Mouse (Mus musculus): ENCODE results near the gene Fam131b. TPM values are rescaled to one million over a fixed set of nuclear protein-coding genes. Genes with fewer than 3 reads are reported as not detected.

Fam131b gene
- polyA plus RNA-seq, 1 experiment from 2014 or later: 3.6 TPM

Other genes starting within 250 kb of the Fam131b start
- not detected in 2 replicates for gene Tas2r139, start 183.7 kb downstream of the Fam131b start, polyA plus RNA-seq (2016; fragmentation: Nextera tagmentation; extraction: Ambion mirVana)
- gene Tas2r144, start 109.3 kb downstream of the Fam131b start, polyA plus RNA-seq (2016; fragmentation: Nextera tagmentation; extraction: Ambion mirVana): not detected in 2 replicates
- 11.8 and 12.8 TPM in 2 replicates for gene Gstk1, start 78.7 kb downstream of the Fam131b start, polyA plus RNA-seq (2016; fragmentation: Nextera tagmentation; extraction: Ambion mirVana)
- 0.17 TPM in 1 of 2 replicates, not detected in the other for gene Tmem139, start 62.7 kb downstream of the Fam131b start, polyA plus RNA-seq (2016; fragmentation: Nextera tagmentation; extraction: Ambion mirVana)
- 74.0 and 79.8 TPM in 2 replicates for gene Casp2, start 59.7 kb downstream of the Fam131b start, polyA plus RNA-seq (2016; fragmentation: Nextera tagmentation; extraction: Ambion mirVana)
- 1.7 and 2.2 TPM in 2 replicates for gene Clcn1, start 38.0 kb downstream of the Fam131b start, polyA plus RNA-seq (2016; fragmentation: Nextera tagmentation; extraction: Ambion mirVana)
- 66.6 and 71.1 TPM in 2 replicates for gene Zyx, start 25.0 kb upstream of the Fam131b start, polyA plus RNA-seq (2016; fragmentation: Nextera tagmentation; extraction: Ambion mirVana)
- 0.69 and 1.4 TPM in 2 replicates for gene Epha1, start 48.6 kb upstream of the Fam131b start, polyA plus RNA-seq (2016; fragmentation: Nextera tagmentation; extraction: Ambion mirVana)
- gene Tas2r143, start 75.6 kb upstream of the Fam131b start, polyA plus RNA-seq (2016; fragmentation: Nextera tagmentation; extraction: Ambion mirVana): not detected in 2 replicates
- not detected in 2 replicates for gene Tas2r135, start 80.8 kb upstream of the Fam131b start, polyA plus RNA-seq (2016; fragmentation: Nextera tagmentation; extraction: Ambion mirVana)
- not detected in 2 replicates for gene Tas2r126, start 109.9 kb upstream of the Fam131b start, polyA plus RNA-seq (2016; fragmentation: Nextera tagmentation; extraction: Ambion mirVana)
- gene Olfr458, start 140.6 kb upstream of the Fam131b start, polyA plus RNA-seq (2016; fragmentation: Nextera tagmentation; extraction: Ambion mirVana): not detected in 2 replicates
- gene Olfr457, start 151.7 kb upstream of the Fam131b start, polyA plus RNA-seq (2016; fragmentation: Nextera tagmentation; extraction: Ambion mirVana): 0.08 TPM in 1 of 2 replicates, not detected in the other
- gene Olfr456, start 162.6 kb upstream of the Fam131b start, polyA plus RNA-seq (2016; fragmentation: Nextera tagmentation; extraction: Ambion mirVana): not detected in 2 replicates
- gene Olfr455, start 222.9 kb upstream of the Fam131b start, polyA plus RNA-seq (2016; fragmentation: Nextera tagmentation; extraction: Ambion mirVana): not detected in 2 replicates

Data from forebrain, embryonic 12.5 days (tissue).